In genomic region chr4:47497811-47498385, GRCm38 (mm10) we compare ENCODE assay signal across 21 mouse cellular contexts. TPM values are rescaled to one million over a fixed set of nuclear protein-coding genes. Genes with fewer than 3 reads are reported as not detected.
DNase-seq lines count a peak whose midpoint lies in the region; ATAC-seq lines count a peak whose summit lies in the region.
"Had no signal": no experiment of that assay in that cellular context is flagged by ENCODE, and none has a peak within 500 bp of the region (broad histone marks: within the 10 kb centered on the region; RNA-seq: fewer than 3 reads in every experiment).

No protein-coding gene starts in this region.

- no peak overlapping the region for H3K4me2 ChIP-seq in liver, embryonic 11.5 days
- no peak overlapping the region for H3K4me2 ChIP-seq in liver, embryonic 12.5 days
- H3K4me2 ChIP-seq: embryonic facial prominence, embryonic 12.5 days; heart, embryonic 15.5 days; kidney, embryonic 15.5 days; limb, embryonic 12.5 days; neural tube, embryonic 12.5 days had no signal

- H3K9ac ChIP-seq in liver, embryonic 11.5 days (ENCODE audit: low read depth, low read length): 0 out of 2 replicates have a peak overlapping the region, but pooled peaks have one; percentile 9
- no peak overlapping the region for H3K9ac ChIP-seq in liver, embryonic 12.5 days
- H3K9ac ChIP-seq: embryonic facial prominence, embryonic 12.5 days; heart, embryonic 15.5 days; kidney, embryonic 15.5 days; limb, embryonic 12.5 days; neural tube, embryonic 12.5 days had no signal

- H3K27me3 ChIP-seq in liver, embryonic 11.5 days (replicated peaks; ENCODE audit: control insufficient read depth, insufficient read depth, low read length): no peaks in the 10 kb centered on the region
- H3K27me3 ChIP-seq in liver, embryonic 12.5 days (replicated peaks): no peaks in the 10 kb centered on the region
- H3K27me3 ChIP-seq: embryonic facial prominence, embryonic 12.5 days; heart, embryonic 15.5 days; kidney, embryonic 15.5 days; neural tube, embryonic 12.5 days had no signal

- H3K4me3 ChIP-seq in liver, embryonic 11.5 days (ENCODE audit: low read depth, low read length): no peak overlapping the region
- no peak overlapping the region for H3K4me3 ChIP-seq in liver, embryonic 12.5 days
- H3K4me3 ChIP-seq: embryonic facial prominence, embryonic 12.5 days; heart, embryonic 15.5 days; kidney, embryonic 15.5 days; left cerebral cortex, adult 2 months; limb, embryonic 12.5 days; neural tube, embryonic 12.5 days had no signal

- 63% methylated on average over 7 of the region's 7 CpGs for WGBS in liver, embryonic 11.5 days
- 48% methylated on average over 7 of the region's 7 CpGs for WGBS in liver, embryonic 12.5 days (ENCODE audit: insufficient replicate concordance)

- ATAC-seq in liver, embryonic 11.5 days (replicated peaks; ENCODE audit: low FRiP score): no peak
- no peak for ATAC-seq in liver, embryonic 12.5 days
- ATAC-seq: inflammation-experienced regulatory T-cells, adult 6 months had no signal

- no peaks in the 10 kb centered on the region for H3K9me3 ChIP-seq in liver, embryonic 11.5 days (ENCODE audit: control insufficient read depth, low read length)
- no peaks in the 10 kb centered on the region for H3K9me3 ChIP-seq in liver, embryonic 12.5 days (replicated peaks)
- H3K9me3 ChIP-seq: embryonic facial prominence, embryonic 12.5 days; heart, embryonic 15.5 days; kidney, embryonic 15.5 days; limb, embryonic 12.5 days; neural tube, embryonic 12.5 days had no signal

- no peaks in the 10 kb centered on the region for H3K4me1 ChIP-seq in liver, embryonic 11.5 days (replicated peaks; ENCODE audit: control insufficient read depth, insufficient read depth, low read length)
- no peaks in the 10 kb centered on the region for H3K4me1 ChIP-seq in liver, embryonic 12.5 days
- H3K4me1 ChIP-seq: embryonic facial prominence, embryonic 12.5 days had no signal

- no peaks in the 10 kb centered on the region for H3K36me3 ChIP-seq in liver, embryonic 11.5 days (ENCODE audit: control insufficient read depth, insufficient read depth, low read length)
- no peaks in the 10 kb centered on the region for H3K36me3 ChIP-seq in liver, embryonic 12.5 days
- H3K36me3 ChIP-seq: embryonic facial prominence, embryonic 12.5 days; heart, embryonic 15.5 days; kidney, embryonic 15.5 days; limb, embryonic 12.5 days; neural tube, embryonic 12.5 days had no signal

- peak; percentile 23 to 58 for DNase-seq in adrenal gland, adult (ENCODE audit: inconsistent age in 2 of 2, low spot score in 1 of 2)
- DNase-seq in adrenal gland, postnatal 4 days (ENCODE audit: low spot score in 2 of 2): no peak
- DNase-seq in liver, embryonic 11.5 days (ENCODE audit: low spot score): no peak
- peak; percentile 90 for DNase-seq in gastrocnemius, postnatal 25 days
- DNase-seq in skeletal muscle tissue, adult 2 months (ENCODE audit: low read depth, low spot score): peak; percentile 95
- DNase-seq in frontal cortex, postnatal 10 days (ENCODE audit: low spot score in 2 of 2): no peak
- DNase-seq in cerebellum, adult 9-11 months: no peak
- DNase-seq: cerebellum, adult 11-12 months; heart, adult 11 months; lung, adult 2 months; lung, postnatal 36 days; right cerebral cortex, postnatal 14 days; thymus, postnatal 4 days had no signal

- H3K27ac ChIP-seq in liver, embryonic 11.5 days (ENCODE audit: low read depth, low read length): no peak overlapping the region
- no peak overlapping the region for H3K27ac ChIP-seq in liver, embryonic 12.5 days
- H3K27ac ChIP-seq: embryonic facial prominence, embryonic 12.5 days; heart, embryonic 15.5 days; kidney, embryonic 15.5 days; left cerebral cortex, adult 2 months; limb, embryonic 12.5 days; neural tube, embryonic 12.5 days had no signal

RNA-seq across cellular contexts. Expression of gene Sec61b, which starts 23.4 kb away (rescaled TPM):
- 100 to 1,000 TPM; 185 to 190 TPM for total RNA-seq in adrenal gland, postnatal 4 days (2021)
- polyA plus RNA-seq in liver, embryonic 11.5 days (2014; fragmentation: Nextera tagmentation; extraction: Ambion mirVana): 373 and 390 TPM in 2 replicates
- 262 and 268 TPM in 2 replicates for polyA plus RNA-seq in liver, embryonic 12.5 days (2016; fragmentation: Nextera tagmentation; extraction: Ambion mirVana)
- total RNA-seq in gastrocnemius, postnatal 25 days (2021): 10 to 100 TPM; 37.4 to 39.0 TPM

RNA-seq across cellular contexts. Expression of gene Alg2, which starts 23.8 kb away (rescaled TPM):
- 100 to 1,000 TPM; 101 to 104 TPM for total RNA-seq in adrenal gland, postnatal 4 days (2021)
- polyA plus RNA-seq in liver, embryonic 11.5 days (2014; fragmentation: Nextera tagmentation; extraction: Ambion mirVana): 44.5 and 46.3 TPM in 2 replicates
- 25.3 and 26.0 TPM in 2 replicates for polyA plus RNA-seq in liver, embryonic 12.5 days (2016; fragmentation: Nextera tagmentation; extraction: Ambion mirVana)
- total RNA-seq in gastrocnemius, postnatal 25 days (2021): 1 to 10 TPM; 9.3 to 9.6 TPM

Comparison
In these comparisons a context has a peak if more than half of its experiments do, and no peak if none do; other contexts are left out.
1. DNase-seq: peak in adrenal gland, adult (2 of 2), gastrocnemius, postnatal 25 days (single experiment) and skeletal muscle tissue, adult 2 months (single experiment); none in adrenal gland, postnatal 4 days (0 of 2), liver, embryonic 11.5 days (single experiment), frontal cortex, postnatal 10 days (0 of 2) and cerebellum, adult 9-11 months (single experiment).
2. RNA of gene Sec61b, which starts 23.4 kb away (total RNA-seq): 185 to 190 TPM in adrenal gland, postnatal 4 days; 37.4 to 39.0 TPM in gastrocnemius, postnatal 25 days; every median in the first group is over 4 times any median in the second.
3. RNA of gene Alg2, which starts 23.8 kb away (total RNA-seq): 101 to 104 TPM in adrenal gland, postnatal 4 days; 9.3 to 9.6 TPM in gastrocnemius, postnatal 25 days; every median in the first group is over 4 times any median in the second.